17 mouse cellular contexts compared by ENCODE assay signal in the genomic region with DNA sequence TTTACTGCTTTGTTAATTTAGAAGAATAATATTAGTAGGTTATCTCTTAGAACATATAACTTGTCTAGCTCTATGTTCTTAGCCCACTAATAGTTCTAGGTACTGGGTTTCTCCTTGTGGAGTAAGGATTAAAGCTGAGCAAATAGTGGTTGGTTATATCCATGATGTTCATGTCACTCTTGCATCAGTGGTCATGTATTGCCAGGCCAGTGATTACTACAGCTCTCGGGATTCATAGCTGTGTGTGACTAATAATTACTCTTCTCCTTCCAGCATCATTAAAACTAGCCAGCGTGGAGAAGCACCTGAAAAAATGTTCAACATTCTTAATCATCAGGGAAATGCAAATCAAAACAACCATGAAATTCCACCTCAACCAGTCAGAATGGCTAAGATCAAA.
DNase-seq lines count a peak whose midpoint lies in the region; ATAC-seq and TF ChIP-seq lines count a peak whose summit lies in the region.
"Had no signal": no experiment of that assay in that cellular context is flagged by ENCODE, and none has a peak within 500 bp of the region (broad histone marks: within the 10 kb centered on the region; RNA-seq: fewer than 3 reads in every experiment).

No protein-coding gene starts in this region.

- peak; percentile 66 for DNase-seq in Patski (ENCODE audit: low read depth, low spot score)
- no peak for DNase-seq in layer of hippocampus, postnatal 25 days (ENCODE audit: extremely low spot score in 1 of 2, low spot score in 1 of 2)
- DNase-seq: adrenal gland, adult 2 months; adrenal gland, adult 8-10 months; adrenal gland, postnatal 10 days; adrenal gland, postnatal 14 days; adrenal gland, postnatal 25 days; adrenal gland, postnatal 36 days; B cell, adult 2 months; cerebellum, adult 11 months; cerebellum, adult 11-12 months; cerebellum, adult 18-20 months; cerebellum, adult 2 months; cerebellum, adult 8-10 months had no signal

- no peak for TF ChIP-seq CTCF in Patski (IDR thresholded peaks at IDR 0.05)

- POLR2A ChIA-PET in Patski (lab: Charles Lee), result no interaction called here

- no peaks in the 10 kb centered on the region for H3K27me3 ChIP-seq in Patski
- H3K27me3 ChIP-seq: CH12.LX had no signal

- ATAC-seq in Patski, result peak; percentile 90
- ATAC-seq: activated CD4-positive, CD25-positive, alpha-beta regulatory T cell, adult 4 months; CD4-positive, CD25-positive, alpha-beta regulatory T cell, adult 4 months had no signal

- in situ Hi-C loops in Patski (cut with MboI; ENCODE audit: low pct_unique_long_range_greater_than_20kb), result no loop called here

- CTCF ChIA-PET in Patski (lab: Charles Lee), result no interaction called here
